Mouse (Mus musculus): ENCODE measurements around the gene Npc2. TPM values are rescaled to one million over a fixed set of nuclear protein-coding genes. Genes with fewer than 3 reads are reported as not detected.

Npc2 gene
- 858 TPM for polyA plus RNA-seq (2014; fragmentation: Illumina TruSeq; extraction: RNeasy Lipid Tissue Mini Kit (QIAGEN cat#74804); ENCODE audit: low read depth, low replicate concordance)

GRCm38 (mm10) chr12:84772726-84773441 lies at the start of gene Npc2, which contains the start of gene Isca2:
Npc2 (minus strand) TSS chr12:84773152.
Isca2 (plus strand) TSS chr12:84773251.

Other genes with a start within 250 kb of the Npc2 start
- gene Vsx2, start 203.4 kb downstream of the Npc2 start, polyA plus RNA-seq (2014; fragmentation: Illumina TruSeq; extraction: RNeasy Lipid Tissue Mini Kit (QIAGEN cat#74804); ENCODE audit: low read depth, low replicate concordance) = not detected
- gene Abcd4, start 155.7 kb downstream of the Npc2 start, polyA plus RNA-seq (2014; fragmentation: Illumina TruSeq; extraction: RNeasy Lipid Tissue Mini Kit (QIAGEN cat#74804); ENCODE audit: low read depth, low replicate concordance) = 13.2 TPM
- not detected for gene Vrtn, start 132.1 kb downstream of the Npc2 start, polyA plus RNA-seq (2014; fragmentation: Illumina TruSeq; extraction: RNeasy Lipid Tissue Mini Kit (QIAGEN cat#74804); ENCODE audit: low read depth, low replicate concordance)
- gene Syndig1l, start 74.3 kb downstream of the Npc2 start, polyA plus RNA-seq (2014; fragmentation: Illumina TruSeq; extraction: RNeasy Lipid Tissue Mini Kit (QIAGEN cat#74804); ENCODE audit: low read depth, low replicate concordance) = 0.22 TPM
- 108 TPM for gene Isca2, start 99 bp upstream of the Npc2 start, polyA plus RNA-seq (2014; fragmentation: Illumina TruSeq; extraction: RNeasy Lipid Tissue Mini Kit (QIAGEN cat#74804); ENCODE audit: low read depth, low replicate concordance)
- gene Ltbp2, start 103.4 kb upstream of the Npc2 start, polyA plus RNA-seq (2014; fragmentation: Illumina TruSeq; extraction: RNeasy Lipid Tissue Mini Kit (QIAGEN cat#74804); ENCODE audit: low read depth, low replicate concordance) = 23.3 TPM
- 70.6 TPM for gene Fcf1, start 197.7 kb upstream of the Npc2 start, polyA plus RNA-seq (2014; fragmentation: Illumina TruSeq; extraction: RNeasy Lipid Tissue Mini Kit (QIAGEN cat#74804); ENCODE audit: low read depth, low replicate concordance)
- gene Arel1, start 197.7 kb upstream of the Npc2 start, polyA plus RNA-seq (2014; fragmentation: Illumina TruSeq; extraction: RNeasy Lipid Tissue Mini Kit (QIAGEN cat#74804); ENCODE audit: low read depth, low replicate concordance) = 30.7 TPM
- gene Ylpm1, start 223.2 kb upstream of the Npc2 start, polyA plus RNA-seq (2014; fragmentation: Illumina TruSeq; extraction: RNeasy Lipid Tissue Mini Kit (QIAGEN cat#74804); ENCODE audit: low read depth, low replicate concordance) = 35.7 TPM